Mouse (Mus musculus): Measurements from ENCODE around the gene Esrrg.

DNA sequence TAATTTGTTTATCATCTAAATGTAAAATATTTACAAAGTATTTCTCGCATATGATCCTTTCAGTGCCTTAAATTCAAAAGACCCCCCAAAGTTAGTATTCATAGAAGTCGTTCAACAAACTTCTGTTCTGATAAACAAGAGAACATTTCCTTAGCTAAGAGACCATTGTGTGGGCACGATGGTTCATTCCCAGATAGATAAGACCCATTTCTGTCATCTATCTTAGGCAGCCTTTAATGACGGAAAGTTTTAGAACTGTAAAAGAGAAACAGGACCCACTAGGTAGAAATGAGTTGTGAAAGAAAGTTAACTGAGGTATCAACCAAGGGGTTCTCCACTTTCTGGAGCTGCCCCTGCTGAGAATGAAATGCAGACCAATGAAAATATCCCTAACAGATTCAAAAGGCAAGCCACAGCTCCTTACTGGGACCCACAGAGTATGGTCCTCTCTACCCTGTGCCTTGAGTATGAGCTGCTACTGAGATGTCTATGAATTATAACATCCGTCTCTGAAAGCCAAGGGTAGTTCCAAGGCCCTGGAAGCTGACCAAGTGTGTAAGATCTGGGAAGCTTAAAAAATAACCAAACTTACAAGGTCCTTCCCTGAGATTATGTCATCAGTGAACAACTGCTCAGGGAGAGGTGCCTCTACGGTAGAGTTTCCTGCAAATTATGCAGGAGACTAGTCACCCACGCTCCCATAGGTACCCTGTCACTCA lies 548.8 kb downstream of the Esrrg start:
- TF ChIP-seq EP300 (IDR thresholded peaks at IDR 0.05; ENCODE audit: low read length) (no peak), MAFK (IDR thresholded peaks at IDR 0.05; ENCODE audit: insufficient replicate concordance, low read length) (no peak), NELFE (IDR thresholded peaks at IDR 0.05; ENCODE audit: low read depth, low read length) (no peak), CTCF (conservative IDR thresholded peaks at IDR 0.05 in 1 of 2, IDR thresholded peaks at IDR 0.05 in 1 of 2; ENCODE audit: low read depth in 2 of 2, low read length in 2 of 2) (no peak), ETS1 (conservative IDR thresholded peaks at IDR 0.05; ENCODE audit: low read depth, low read length) (no peak), MAX (IDR thresholded peaks at IDR 0.05; ENCODE audit: low read length) (no peak), ZC3H11A (IDR thresholded peaks at IDR 0.05; ENCODE audit: low read depth, low read length) (no peak), POLR2A (IDR thresholded peaks at IDR 0.05; ENCODE audit: low read depth, low read length) (no peak), ZMIZ1 (IDR thresholded peaks at IDR 0.05; ENCODE audit: low read depth, low read length) (no peak)
